Mouse (Mus musculus) embryo, embryonic 9.5 days (tissue): ENCODE results near the gene Nmrk2.

Source experiments
- DNase-seq: peaks from one replicate; pipeline ENCODE4 v3.0.0-alpha.2; 2017; ENCODE audit errors: extremely low spot score

The Nmrk2 gene

DNA sequence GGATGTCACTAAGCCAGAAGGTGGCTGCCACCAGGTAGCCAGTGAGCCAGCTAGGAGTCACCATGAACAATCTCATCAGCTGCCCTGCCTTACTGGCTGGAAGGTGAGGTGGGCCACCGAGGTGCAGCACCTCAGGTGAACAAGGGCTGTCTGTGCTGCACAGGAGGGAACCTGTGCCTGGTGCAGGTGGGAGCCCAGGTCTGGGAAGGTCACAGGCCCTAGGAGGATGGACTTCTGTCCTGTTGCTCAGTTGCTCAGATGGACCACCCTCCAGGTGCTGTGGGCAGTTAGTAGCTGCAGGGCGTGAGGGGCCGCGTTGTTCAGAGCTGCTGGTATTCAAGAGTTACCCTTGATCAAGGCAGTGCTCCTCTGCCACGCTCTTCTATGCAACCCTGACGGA is 15.0 kb upstream of the Nmrk2 start:
- no peak for DNase-seq

DNA sequence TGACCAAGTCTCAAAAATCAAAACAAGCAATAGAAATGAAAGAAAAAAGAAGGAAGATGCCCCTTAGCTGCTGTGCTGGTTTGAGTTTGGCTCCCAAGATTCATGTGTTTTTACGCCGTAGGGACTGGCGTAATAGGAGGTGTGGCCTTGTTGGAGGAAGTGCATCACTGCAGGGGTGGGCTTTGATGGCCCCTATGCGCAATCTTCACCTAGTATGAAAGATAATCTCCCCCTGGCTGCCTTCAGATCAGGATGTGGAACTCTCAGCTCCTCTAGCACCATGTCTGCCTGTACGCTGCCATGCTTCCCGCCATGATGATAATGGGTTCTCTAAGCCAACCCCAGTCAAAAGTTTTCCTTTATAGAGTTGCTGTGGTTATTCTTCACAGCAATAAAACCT is 14.4 kb upstream of the Nmrk2 start:
- DNase-seq = no peak

DNA sequence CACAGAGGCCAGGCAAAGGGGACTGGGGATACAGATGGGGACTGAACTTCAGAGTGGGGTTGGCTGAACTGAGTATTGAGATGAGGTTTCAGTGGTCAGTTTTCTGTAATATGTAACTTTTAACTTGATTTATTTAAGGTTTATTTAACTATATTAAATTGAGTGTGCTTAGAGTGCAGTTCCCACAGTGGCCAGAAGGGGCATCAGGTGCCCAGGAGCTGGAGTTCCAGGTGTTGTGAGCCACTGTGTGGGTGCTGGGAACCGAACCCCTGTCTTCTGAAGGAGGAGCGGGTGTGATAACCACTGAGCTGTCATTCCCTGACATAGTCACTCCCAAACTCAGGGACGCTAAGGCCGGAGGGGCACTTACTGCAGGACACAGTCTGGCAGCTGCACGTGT is 8.3 kb upstream of the Nmrk2 start:
- DNase-seq = no peak

DNA sequence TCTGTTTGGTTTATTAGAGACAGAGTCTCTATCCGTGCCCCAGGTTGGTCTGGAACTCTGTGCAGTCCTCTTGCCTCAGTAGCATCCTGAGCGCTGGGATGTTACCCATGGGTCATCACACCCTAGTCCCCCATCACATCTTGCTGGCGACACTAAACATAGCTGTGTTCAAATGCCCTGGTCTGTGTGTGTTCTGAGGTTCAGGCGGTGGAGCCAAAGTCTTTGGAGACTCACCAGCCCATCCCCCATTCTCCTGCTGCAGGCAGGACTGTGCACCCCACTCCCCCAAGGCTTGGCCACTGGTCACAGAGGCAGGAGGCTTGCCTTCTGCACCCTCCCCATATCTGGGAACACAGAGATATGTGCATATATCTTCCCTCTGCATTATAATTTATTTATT is 2.3 kb upstream of the Nmrk2 start:
- no peak for DNase-seq

DNA sequence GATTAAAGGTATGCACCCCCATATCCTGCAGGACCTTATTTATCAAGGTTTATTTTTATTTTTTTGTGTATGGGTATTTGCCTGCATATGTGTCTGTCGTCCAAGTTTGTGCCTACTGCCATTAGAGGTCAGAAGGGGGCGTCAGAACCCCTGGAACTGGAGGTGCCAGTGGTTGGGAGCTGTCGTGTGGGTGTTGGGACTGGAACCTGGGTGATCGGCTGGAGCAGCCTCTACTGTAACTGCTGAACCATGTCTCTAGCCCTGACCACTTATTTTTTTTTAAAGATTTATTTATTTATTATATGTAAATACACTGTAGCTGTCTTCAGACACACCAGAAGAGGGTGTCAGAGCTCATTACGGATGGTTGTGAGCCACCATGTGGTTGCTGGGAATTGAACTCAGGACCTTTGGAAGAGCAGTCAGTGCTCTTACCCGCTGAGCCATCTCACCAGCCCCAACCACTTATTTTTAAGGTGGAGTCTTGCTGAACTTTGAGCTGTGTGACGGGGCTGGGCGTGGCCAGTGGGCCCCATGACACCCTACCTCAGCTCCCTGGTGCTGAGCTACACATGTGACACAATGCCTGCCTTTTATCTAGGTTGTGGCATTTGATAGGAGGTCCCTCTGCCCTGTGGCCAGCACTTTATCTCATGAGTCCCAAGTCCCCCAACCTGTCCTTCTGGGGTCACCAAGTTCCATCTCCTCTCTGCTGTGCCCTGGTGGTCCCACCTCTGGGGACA is 1.3 kb upstream of the Nmrk2 start:
- no peak for DNase-seq

DNA sequence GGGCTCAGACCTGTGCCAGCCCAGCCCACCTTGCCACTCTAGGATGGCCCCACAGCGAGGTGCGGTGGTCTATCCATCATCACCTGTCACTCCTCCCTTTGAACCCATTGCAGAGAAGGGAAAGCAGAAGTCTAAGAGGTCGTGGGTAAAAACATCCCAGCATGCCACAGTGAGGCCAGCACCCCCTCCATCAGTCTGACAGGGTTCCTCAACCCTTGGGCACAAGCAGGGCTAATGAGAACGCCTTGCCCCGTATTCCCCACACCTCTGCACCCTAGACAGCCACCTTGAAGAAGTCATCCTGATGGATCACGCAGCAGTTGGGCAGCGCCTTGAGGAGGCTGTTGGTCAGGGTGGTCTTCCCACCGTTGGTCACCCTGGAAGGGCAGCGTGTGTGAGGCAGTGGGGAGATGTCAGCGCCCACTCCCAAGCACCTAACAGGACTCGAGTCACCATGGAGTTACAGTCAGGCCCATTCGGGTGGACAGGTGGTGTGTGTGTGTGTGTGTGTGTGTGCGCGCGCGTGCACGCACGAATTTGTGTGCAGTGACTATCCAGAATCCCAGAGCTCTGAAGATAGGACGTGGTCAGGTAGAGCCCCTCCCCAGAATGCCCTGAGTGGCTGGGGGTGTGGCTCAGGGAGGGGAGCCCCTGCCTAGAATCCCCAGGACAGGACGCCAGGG is 1.1 kb downstream of the Nmrk2 start:
- no peak for DNase-seq

DNA sequence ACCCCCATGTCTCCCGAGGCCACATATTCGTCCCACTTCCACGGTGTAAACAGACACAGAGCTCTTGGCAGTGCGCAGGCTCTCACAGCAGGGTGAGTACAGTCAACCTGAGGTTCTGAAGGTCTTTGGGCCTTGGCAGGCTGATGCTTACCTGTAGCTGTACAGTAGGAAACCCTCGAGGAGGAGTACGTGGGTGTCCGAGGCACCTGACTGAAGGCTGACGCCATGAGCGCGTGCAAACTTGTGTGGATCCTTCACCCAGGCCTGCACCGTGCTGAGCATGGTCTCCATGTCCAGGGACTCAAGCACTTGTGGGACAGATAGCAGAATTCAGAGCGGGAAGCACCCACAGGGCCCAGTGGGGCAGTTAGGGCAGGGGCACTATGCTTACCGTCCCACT is 1.7 kb downstream of the Nmrk2 start:
- no peak for DNase-seq

DNA sequence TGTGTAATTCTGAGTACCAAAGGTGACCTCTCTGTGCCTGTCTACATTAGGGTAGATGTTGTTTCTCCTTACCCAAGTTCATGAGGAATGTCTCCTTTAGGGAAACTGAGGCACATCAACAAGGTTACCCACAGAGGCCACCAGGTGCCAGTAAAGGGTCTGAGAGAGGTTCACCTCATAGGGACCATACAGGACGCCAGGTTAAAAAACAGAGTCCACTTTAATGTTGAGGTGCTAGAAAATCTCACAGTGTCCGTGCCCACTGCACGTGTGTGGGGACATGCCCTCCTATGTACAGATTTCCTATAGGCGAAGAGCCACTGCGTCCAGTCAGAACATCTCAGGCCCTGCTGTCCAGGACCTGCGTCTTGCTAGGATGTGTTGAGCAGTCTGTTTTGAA is 2.9 kb downstream of the Nmrk2 start:
- no peak for DNase-seq

DNA sequence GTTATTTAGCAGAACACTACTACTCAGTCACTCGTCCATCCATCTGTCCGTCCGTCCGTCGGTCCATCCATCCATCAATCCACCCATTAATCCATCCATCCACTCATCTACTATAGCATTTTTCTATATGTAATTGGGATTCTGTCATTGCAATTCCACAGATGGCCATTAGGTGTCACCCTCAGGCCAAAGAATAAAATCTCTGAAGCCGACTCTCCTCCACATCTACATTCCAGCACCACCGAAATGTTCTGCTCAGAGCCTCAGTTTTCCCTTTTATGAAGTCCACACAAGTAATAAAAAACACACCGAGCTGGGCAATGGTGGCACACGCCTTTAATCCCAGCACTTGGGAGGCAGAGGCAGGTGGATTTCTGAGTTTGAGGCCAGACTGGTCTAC is 3.6 kb downstream of the Nmrk2 start:
- DNase-seq = peak; percentile 68

DNA sequence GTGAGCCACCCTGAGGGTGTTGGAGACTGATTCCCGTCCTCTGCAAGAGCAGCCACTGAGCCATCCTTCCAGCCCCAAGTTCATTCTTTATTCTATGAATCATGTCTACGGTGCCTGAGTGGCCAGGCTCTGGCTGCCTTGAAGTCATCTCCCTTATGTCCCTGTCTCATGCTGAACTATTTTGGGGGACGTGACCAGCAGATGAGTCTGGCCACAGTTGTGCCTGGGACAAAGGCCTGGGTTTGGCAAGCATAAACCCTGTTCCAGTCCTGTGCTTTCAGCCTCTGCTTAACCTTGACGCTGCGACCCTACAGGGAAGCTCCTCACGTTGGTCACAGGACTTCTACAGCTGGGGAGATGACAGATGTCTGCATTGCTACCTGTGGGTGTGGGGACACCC is 4.5 kb downstream of the Nmrk2 start:
- DNase-seq = no peak

DNA sequence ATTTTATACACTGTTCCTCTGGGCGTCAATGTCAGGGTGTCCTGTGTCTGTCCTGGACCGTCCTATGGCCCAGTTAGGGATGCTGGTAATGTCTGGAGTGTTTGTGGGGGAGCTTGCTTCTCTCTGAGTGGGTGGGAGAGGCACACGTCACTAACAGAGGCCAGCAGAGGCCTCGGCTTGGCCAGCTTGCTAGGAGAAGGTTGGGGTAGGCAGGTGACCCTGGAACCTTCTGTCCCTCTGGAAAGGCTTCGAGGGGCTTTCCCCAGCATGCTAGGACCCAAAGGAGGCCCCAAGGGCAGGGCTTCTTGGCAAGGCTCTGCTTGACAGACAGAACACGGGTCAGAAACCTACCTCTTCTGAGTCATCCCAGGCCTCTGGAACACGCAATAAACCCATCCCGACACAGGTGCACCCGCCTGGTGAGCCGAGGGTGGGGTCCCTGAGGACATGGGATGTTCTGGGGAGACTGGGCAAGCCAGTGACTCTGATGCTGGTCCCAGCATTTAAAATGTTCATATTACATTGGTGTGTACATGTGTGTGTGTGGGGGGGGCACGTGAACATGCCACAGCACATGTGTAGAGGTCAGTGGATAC is 5.3 kb downstream of the Nmrk2 start:
- DNase-seq = no peak

DNA sequence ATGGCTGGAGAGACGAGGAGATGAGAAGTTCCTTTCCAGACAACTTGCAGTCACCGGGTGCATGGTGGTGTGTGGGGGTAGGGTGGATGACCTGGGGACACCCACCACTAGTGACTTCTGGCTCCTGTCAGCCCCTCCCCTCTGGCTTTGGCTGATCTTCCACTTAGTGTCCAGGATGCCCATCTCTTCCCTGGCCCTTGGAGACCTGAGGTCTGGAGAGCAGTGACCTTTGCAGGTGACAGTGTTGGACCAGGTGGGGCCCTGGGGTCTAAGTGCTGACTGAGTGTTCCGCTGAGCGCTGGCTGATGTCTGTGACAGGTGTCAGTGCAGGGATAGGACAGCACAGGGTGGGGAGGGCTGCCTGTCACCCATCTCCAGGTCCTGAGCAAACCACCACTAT is 6.6 kb downstream of the Nmrk2 start:
- DNase-seq = no peak

DNA sequence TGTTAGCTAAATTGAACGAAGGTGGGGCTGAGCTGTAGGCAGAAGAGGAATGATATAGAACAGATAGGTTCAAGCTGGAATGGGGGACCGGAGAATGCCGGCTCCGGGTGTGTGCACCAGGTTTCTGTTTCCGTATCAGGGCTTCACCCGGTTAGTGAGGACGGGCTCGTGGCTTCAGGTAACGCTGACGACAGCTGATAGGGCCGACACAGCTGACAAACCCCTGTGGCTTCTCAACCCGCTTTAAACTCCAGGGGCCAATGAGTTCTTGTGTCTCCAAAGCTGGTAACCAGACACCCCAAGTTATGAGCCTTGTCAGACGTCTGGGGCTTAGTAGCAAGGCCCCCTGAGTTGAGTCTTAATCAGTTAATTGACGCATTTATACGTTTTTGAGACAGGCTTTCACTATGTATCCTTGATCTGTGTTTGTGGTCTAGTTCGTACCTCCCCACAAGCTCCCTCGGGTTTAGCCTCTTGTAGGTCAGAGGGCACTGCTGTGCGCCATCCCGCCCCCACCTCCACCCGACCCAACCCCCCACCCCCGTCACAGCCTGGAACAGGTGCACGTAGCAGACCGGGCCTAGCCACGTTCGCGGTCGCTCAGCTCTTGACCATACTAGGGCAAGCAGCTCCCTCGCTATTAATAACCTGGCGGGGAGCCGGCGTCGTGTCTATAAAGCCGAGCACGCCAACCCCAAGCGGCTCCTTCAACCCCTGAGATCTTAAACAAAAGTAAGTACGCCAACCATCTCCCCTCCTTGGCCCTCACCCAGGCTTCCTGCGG is 7.7 kb downstream of the Nmrk2 start:
- DNase-seq = no peak

DNA sequence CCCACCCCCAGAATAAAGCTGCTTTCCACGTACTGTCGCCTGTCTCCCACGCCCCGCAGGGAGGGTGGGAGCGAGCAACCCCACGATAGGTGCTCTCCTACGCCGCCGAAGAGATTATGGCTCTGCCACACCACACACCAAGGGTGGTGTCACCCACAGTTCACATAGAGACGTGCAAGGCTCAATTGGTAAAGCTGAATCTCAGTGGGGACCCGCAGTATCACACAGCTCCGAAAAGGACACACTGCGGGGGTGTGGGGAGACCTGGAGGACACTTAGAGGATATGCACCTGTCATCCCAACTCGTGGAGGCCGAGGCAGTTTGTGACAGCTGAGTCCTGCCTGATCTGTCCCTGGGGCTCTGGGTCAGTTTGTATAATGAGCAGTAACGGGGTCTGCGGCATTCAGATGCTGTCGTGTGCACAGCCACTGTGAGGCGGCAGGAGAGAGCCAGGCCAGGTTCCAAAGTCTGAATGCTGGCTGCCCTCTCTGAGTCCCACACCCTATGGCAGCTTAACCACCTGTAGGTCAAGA is 8.8 kb downstream of the Nmrk2 start:
- DNase-seq = no peak

DNA sequence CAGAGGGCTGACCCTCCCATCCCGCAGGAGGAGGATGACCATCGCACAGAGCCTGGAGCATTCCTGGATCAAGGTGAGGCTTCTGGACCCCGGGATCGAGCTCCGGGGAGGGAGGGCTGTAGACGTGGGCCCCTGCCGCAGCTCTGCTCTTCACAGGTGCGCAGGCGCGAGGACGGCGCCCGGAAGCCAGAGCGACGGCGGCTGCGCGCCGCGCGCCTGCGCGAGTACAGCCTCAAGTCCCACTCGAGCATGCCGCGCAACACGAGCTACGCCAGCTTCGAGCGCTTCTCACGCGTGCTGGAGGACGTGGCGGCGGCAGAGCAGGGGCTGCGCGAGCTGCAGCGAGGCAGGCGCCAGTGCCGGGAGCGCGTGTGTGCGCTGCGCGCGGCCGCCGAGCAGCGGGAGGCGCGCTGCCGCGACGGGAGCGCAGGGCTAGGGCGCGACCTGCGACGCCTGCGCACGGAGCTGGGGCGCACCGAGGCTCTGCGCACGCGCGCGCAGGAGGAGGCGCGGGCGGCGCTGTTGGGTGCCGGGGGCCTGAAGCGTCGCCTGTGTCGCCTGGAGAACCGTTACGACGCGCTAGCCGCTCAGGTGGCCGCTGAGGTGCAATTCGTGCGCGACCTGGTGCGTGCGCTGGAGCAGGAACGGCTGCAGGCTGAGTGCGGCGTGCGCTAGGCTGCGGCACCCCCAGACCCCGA is 9.4 kb downstream of the Nmrk2 start:
- peak; percentile 81 for DNase-seq

DNA sequence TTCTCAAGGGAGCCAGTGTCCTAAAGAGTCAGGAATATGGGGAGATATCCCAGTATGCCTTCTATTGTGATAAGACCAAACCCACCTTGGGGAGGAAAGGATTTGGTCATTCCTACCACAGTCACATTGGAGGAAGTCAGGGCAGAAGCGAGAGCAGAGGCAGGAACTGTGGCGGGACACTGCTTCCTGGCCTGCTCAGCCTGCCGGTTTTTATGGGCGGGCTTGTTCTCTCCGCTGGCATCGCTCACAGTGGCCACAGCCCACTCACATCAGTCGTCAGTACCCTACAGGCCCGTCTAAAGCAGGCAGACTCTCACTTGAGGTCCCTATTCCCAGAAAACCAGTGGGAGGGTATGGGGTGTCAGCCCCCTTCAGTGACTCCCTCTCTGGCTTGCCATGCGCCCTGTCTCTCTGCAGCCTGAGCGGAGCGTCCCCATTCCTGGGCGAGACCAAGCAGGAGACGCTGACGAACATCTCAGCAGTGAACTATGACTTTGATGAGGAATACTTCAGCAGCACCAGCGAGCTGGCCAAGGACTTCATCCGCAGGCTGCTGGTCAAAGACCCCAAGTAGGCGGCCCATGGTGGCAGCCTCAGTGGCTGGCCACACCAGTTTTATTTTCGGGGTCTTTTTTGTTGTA is 10.4 kb downstream of the Nmrk2 start:
- no peak for DNase-seq

DNA sequence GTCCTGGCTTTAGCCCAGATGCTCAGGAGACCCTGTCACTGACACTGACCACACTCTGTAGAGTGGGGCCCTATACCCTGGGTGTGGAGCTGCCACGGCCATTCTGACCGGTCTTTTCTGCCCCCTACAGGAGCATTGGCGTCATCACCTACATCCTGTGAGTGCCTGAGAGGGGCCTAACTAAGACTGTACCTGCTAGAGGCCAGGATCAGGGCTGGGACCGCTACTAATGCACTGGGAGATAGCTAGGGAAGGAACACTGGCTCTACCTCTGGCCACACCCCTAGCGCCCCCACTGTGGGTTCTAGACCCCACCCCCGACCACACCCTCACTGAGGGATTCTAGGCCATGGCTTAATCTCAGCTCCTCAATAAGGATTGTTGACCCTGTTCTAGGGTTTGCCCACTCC is 10.9 kb downstream of the Nmrk2 start:
- no peak for DNase-seq

DNA sequence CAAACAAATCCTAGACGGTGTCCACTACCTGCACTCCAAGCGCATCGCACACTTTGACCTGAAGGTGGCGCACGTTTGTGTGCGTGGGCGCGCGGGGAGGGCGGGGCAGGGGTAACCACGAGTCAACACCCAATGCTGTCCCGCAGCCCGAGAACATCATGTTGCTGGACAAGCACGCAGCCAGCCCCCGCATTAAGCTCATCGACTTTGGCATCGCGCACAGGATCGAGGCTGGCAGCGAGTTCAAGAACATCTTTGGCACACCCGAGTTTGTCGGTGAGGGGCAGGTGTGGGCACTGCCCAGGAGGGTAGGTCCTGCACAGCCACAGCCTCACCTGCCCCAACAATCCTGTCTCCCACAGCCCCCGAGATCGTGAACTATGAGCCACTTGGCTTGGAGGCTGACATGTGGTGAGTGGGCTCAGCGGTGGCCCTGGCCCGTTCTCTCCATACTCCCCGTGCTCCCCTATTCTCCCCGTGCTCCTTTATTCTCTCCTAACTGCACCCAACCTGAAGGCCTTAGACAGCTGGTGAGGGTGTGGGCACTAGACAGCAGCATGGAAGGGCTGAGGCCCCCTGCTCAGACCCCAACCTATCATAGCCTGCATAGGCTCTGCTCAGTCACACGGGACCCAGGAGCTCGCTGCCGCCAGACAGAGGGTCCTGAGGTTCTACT is 11.5 kb downstream of the Nmrk2 start:
- DNase-seq = no peak

DNA sequence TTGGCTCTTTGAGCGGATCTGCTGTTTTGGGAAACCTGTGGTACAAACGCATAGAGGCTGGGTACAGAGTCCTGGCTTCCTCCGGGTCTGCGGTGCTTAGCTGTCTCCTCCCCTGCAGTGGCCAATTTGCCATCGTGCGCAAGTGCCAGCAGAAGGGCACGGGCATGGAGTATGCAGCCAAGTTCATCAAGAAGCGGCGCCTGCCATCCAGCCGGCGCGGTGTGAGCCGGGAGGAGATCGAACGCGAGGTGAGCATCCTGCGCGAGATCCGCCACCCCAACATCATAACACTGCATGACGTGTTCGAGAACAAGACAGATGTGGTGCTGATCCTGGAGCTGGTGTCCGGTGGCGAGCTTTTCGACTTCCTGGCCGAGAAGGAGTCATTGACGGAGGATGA is 12.0 kb downstream of the Nmrk2 start:
- no peak for DNase-seq

DNA sequence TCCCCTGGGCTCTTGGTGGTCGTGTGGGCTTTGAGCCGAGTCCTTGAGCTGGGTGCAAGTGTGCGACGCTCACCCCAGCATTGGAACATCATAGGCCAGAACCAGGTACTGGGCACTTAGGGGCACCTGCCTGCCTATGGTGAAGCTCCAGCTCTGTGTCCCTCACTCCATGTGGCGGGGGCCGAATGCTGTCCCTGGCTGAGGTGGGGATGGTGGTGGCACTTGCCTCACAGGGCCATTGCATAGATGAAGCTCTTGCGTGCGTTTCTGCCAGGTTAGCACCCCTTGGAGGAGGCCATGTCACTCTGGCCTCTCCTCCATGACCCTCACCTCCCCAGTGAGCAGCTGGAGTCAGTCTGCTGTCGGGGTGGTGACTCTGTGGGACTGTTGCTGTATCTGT is 14.7 kb downstream of the Nmrk2 start:
- DNase-seq = no peak

DNA sequence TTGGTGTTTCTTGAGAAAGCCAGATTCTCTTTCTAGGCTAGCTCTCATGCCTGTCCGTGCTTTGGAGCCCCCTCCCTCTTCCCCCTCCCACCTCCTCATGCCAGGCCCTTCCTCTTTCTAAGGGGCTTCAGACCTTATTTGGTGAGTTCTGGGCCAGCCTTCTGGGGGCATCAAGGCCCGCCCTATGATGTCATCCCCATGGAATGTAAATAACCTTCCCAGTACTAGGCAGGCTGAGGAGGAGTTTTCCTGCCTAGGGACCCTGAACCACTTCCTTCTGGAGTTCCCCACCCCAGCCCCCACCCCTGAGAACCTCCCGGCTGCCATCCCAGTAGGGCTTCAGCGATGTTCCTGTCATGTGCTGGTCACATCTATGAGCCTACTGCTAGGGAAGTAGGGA is 17.1 kb downstream of the Nmrk2 start:
- no peak for DNase-seq
